9 mouse cellular contexts compared by ENCODE assay signal in the genomic region with DNA sequence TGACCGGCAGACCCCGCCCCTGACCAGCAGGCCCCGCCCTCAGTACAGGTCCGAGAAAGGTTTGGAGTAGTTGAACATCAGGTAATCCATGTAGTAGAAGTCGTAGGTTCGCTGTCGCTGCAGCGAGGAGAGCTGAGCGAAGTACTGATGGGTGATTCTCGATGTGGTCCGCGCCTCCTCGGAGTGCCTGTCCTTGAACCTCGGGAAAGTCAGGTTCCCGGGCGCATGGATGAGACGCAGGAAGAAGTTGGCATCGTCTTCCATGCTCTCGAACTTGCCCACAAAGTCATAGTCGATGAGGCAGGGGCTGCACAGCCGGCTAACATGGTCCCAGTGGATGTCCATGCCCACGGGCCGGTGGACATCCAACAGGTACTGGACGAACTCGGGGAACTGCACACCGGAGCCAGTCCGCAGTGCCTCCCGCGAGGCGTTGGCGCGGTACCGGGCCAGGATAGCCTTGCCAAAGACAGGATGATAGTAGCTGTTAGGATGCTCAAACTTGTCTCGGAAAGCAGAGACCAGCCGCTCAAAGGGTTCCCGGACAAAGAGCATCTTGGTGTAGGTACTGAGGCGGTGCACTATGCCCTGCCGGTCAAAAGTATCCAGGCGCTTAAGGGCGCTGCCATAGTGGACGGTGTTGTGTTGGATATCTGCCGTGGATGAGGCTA. TPM values are rescaled to one million over a fixed set of nuclear protein-coding genes. Genes with fewer than 3 reads are reported as not detected.
DNase-seq lines count a peak whose midpoint lies in the region; ATAC-seq and TF ChIP-seq lines count a peak whose summit lies in the region.
"Had no signal": no experiment of that assay in that cellular context is flagged by ENCODE, and none has a peak within 500 bp of the region (broad histone marks: within the 10 kb centered on the region; RNA-seq: fewer than 3 reads in every experiment).

No protein-coding gene starts in this region.

- ATAC-seq in forebrain, embryonic 11.5 days (replicated peaks; ENCODE audit: low FRiP score) = no peak
- peak; percentile 15; the same call in 1 of the 2 replicates for ATAC-seq in intestine, embryonic 15.5 days
- ATAC-seq in neural tube, embryonic 13.5 days (ENCODE audit: low read depth) = no peak

- H3K4me2 ChIP-seq in forebrain, embryonic 11.5 days (ENCODE audit: low read depth, low read length, severe bottlenecking) = peak overlapping the region; percentile 40; the same call in 1 of the 2 replicates
- H3K4me2 ChIP-seq in intestine, embryonic 15.5 days (replicated peaks) = peak overlapping the region; percentile 47
- peak overlapping the region; percentile 53 for H3K4me2 ChIP-seq in neural tube, embryonic 13.5 days

- peak overlapping the region; percentile 27; the same call in 1 of the 2 replicates for H3K9ac ChIP-seq in forebrain, embryonic 11.5 days (ENCODE audit: low read length)
- no peak overlapping the region for H3K9ac ChIP-seq in intestine, embryonic 15.5 days
- H3K9ac ChIP-seq in neural tube, embryonic 13.5 days = peak overlapping the region; percentile 49

- peak overlapping the region; percentile 44; the same call in 1 of the 2 replicates for H3K4me3 ChIP-seq in left cerebral cortex, adult 2 months
- H3K4me3 ChIP-seq in forebrain, embryonic 11.5 days (ENCODE audit: low read depth, low read length) = peak overlapping the region; percentile 21
- peak overlapping the region; percentile 3; the same call in 1 of the 2 replicates for H3K4me3 ChIP-seq in intestine, embryonic 15.5 days (replicated peaks)
- peak overlapping the region; percentile 31 for H3K4me3 ChIP-seq in neural tube, embryonic 13.5 days

- peaks cover 33% of the 10 kb centered on the region for H3K27me3 ChIP-seq in forebrain, embryonic 11.5 days (ENCODE audit: control insufficient read depth, insufficient read depth, low read length)
- H3K27me3 ChIP-seq in intestine, embryonic 15.5 days (replicated peaks) = peaks cover 35% of the 10 kb centered on the region
- peaks cover 35% of the 10 kb centered on the region for H3K27me3 ChIP-seq in neural tube, embryonic 13.5 days

- 10% methylated on average over 42 of the region's 42 CpGs for WGBS in forebrain, embryonic 11.5 days
- WGBS in intestine, embryonic 15.5 days = 17% methylated on average over 42 of the region's 42 CpGs
- WGBS in neural tube, embryonic 13.5 days = 16% methylated on average over 42 of the region's 42 CpGs

- intact Hi-C loops in left cerebral cortex, adult 2 months (cut with DNase I) = loop anchor here (5.0 kb wide), 3 partner anchors 107 to 352 kb away; no protein-coding TSS in a partner anchor
- intact Hi-C loops in left cerebral cortex, postnatal 36 days (cut with DNase I) = loop anchor here (5.0 to 10.0 kb wide), 3 partner anchors 240 to 590 kb away; partner anchors contain the start of gene Pepd

- no peaks in the 10 kb centered on the region for H3K36me3 ChIP-seq in forebrain, embryonic 11.5 days (ENCODE audit: control insufficient read depth, insufficient read depth, low read length)
- no peaks in the 10 kb centered on the region for H3K36me3 ChIP-seq in intestine, embryonic 15.5 days
- no peaks in the 10 kb centered on the region for H3K36me3 ChIP-seq in neural tube, embryonic 13.5 days

- no peak overlapping the region for H3K27ac ChIP-seq in left cerebral cortex, adult 2 months
- no peak overlapping the region for H3K27ac ChIP-seq in forebrain, embryonic 11.5 days (ENCODE audit: low read depth, low read length)
- H3K27ac ChIP-seq in intestine, embryonic 15.5 days = no peak overlapping the region
- no peak overlapping the region for H3K27ac ChIP-seq in neural tube, embryonic 13.5 days (replicated peaks)

- peaks cover 5% of the 10 kb centered on the region; the same call in 1 of the 2 replicates for H3K4me1 ChIP-seq in forebrain, embryonic 11.5 days (replicated peaks; ENCODE audit: control insufficient read depth, insufficient read depth, low read length)
- H3K4me1 ChIP-seq in intestine, embryonic 15.5 days (replicated peaks) = peaks cover 17% of the 10 kb centered on the region; the same call in 1 of the 2 replicates
- peaks cover 13% of the 10 kb centered on the region for H3K4me1 ChIP-seq in neural tube, embryonic 13.5 days (replicated peaks)

- no peaks in the 10 kb centered on the region for H3K9me3 ChIP-seq in forebrain, embryonic 11.5 days (ENCODE audit: control insufficient read depth, low read length)
- no peaks in the 10 kb centered on the region for H3K9me3 ChIP-seq in intestine, embryonic 15.5 days
- H3K9me3 ChIP-seq in neural tube, embryonic 13.5 days = no peaks in the 10 kb centered on the region

- TF ChIP-seq CTCF in left cerebral cortex, adult 2 months (IDR thresholded peaks at IDR 0.05) = no peak

- DNase-seq in left cerebral cortex, adult 2 months (ENCODE audit: extremely low spot score in 1 of 2, low spot score in 2 of 2) = no peak
- no peak for DNase-seq in left cerebral cortex, postnatal 36 days (ENCODE audit: low spot score in 2 of 2)
- DNase-seq in forebrain, embryonic 11.5 days (ENCODE audit: low spot score) = no peak
- no peak for DNase-seq in embryo, embryonic 9.5 days (ENCODE audit: extremely low spot score)
- no peak for DNase-seq in adrenal gland, adult 18-20 months (ENCODE audit: low spot score in 2 of 2)
- no peak for DNase-seq in layer of hippocampus, adult 9-11 months

RNA-seq across cellular contexts. Expression of gene Kctd15, which starts 18.7 kb away (rescaled TPM):
- total RNA-seq in left cerebral cortex, adult 2 months (2021) = 10 to 100 TPM; 12.2 to 12.4 TPM
- total RNA-seq in left cerebral cortex, postnatal 36 days (2021) = 10 to 100 TPM; 11.7 to 14.0 TPM
- 22.4 and 24.3 TPM in 2 replicates for polyA plus RNA-seq in forebrain, embryonic 11.5 days (2014; fragmentation: Nextera tagmentation; extraction: Ambion mirVana)
- polyA plus RNA-seq in intestine, embryonic 15.5 days (2015; fragmentation: Nextera tagmentation; extraction: Ambion mirVana) = 16.2 and 18.0 TPM in 2 replicates
- 38.3 and 39.6 TPM in 2 replicates for polyA plus RNA-seq in neural tube, embryonic 13.5 days (2015; fragmentation: Nextera tagmentation; extraction: Ambion mirVana)
- total RNA-seq in adrenal gland, adult 18-20 months (2021) = 1 to 10 TPM; 7.2 to 8.0 TPM
- total RNA-seq: megakaryocyte-erythroid progenitor cell, adult 5-6 weeks had no signal
